Mouse (Mus musculus): Measurements from ENCODE around the gene Acsf3.

- TF ChIP-seq CTCF (IDR thresholded peaks at IDR 0.05; ENCODE audit: borderline replicate concordance, insufficient read depth, low read length) (no peak), POLR2A (IDR thresholded peaks at IDR 0.05; ENCODE audit: low read depth, low read length) (no peak)
Measured at GRCm38 (mm10) chr8:122784756-122785155, 9.5 kb downstream of the Acsf3 start.
